Mouse (Mus musculus): ENCODE data around the gene B4galnt3.

Gene B4galnt3

DNA sequence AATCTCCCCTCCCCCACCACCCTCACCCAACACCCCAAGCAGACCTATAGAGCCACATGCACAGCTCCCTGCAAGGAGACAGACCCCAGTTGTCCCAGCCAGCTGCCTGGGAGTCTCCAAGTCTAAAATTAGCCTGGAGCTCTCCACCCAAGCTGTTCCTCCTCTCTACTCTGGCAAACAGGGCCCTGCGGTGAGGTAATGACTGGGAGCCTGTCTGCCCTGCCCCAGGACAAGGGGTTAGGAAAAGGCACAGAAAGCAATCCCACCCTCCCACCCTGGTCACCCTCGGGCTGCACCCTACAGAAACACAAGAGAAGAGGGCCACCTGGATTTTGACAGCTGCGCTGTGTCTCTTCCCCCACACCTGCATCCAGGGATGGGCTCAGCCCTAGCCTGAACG is 19.5 kb downstream of the B4galnt3 start:
- DNase-seq (ENCODE audit: low spot score) = no peak

DNA sequence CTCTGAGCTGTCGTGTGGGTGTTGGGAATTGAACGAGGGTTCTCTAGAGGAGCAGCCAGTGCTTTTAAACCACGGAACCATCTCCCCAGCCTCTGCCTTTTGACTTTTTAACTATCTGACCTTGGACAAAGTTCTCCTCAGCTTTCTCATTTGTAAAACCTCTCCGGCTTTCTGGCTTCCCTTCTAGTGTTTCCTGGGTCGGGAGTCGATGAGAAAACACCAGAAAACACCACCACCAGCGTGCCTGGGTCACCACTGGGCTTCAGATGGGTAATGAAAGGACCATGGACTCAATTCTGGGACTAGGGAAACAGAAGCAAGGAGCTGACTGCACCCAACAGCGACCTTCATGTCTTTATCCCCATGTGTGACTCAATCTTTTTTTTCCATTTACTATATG is 20.2 kb downstream of the B4galnt3 start:
- DNase-seq (ENCODE audit: low spot score) = no peak

DNA sequence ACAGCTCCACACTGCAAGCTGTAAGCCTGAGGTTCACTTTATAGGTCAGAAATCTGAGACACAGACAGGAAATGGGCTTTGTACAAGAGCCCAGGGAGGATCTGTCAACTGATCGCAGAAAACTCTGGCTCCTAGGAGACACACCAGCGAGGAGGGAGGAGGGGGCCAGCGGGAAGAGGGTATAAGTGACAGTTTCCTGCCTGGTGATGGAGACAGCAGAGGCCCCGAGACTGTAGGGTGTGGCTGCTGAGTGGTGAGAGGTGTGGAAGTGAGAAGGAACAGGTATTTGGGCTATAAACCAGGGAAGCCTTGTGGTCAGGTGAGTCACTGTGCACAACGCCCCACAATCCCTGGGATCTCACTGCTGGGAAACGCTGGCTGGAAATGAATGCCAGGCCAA is 30.2 kb downstream of the B4galnt3 start:
- no peak for DNase-seq (ENCODE audit: low spot score)

DNA sequence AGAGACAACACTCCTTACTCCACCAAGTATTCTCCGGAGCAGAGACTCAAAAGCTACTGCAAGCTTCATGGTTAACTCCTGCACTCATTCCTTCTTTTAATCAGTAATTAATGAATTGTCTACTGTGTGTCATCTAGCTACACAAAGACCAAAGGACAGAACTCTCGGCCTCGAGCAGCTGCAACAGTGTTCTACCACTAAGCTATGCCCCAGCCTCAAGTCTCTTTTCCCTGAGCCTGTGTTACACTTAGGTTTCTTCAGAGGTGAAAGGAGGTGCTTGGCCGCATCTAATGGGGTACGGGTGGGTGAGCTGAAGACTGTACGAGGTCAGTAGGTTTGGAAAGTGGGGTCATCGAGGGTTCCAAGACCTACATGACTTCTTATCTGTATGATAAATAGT is 30.8 kb downstream of the B4galnt3 start:
- no peak for DNase-seq (ENCODE audit: low spot score)

DNA sequence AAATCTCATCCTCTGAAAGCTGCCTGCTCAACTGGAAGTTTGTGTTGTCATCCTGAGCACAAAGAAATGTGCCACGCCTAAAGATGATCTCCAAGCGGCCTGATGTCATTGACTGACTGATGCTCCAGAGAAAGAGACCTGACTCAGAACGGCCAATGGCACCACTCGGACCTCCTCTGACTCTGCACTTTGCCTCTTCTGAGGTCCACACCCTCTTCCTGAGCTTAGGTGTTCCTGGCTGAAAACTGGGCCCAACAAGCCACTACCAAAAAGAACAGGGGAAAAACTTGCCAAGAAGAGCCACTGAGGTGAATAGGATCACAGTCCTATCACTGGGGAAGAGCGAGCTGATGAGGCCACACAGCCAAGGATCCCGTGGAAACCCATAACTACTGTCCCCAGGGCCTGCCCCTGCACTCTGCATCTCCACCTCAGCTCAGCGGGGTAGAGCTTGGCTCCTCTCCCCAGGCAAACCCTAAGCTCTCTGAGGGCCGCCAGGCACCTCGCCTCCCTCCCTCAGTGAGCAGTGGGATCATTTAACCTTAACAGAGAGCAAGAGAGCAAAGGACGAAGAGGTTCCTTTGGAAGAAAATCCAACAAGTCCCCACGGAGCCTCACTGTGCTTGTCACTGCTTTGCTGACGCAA is 31.4 kb downstream of the B4galnt3 start:
- DNase-seq (ENCODE audit: low spot score) = no peak

DNA sequence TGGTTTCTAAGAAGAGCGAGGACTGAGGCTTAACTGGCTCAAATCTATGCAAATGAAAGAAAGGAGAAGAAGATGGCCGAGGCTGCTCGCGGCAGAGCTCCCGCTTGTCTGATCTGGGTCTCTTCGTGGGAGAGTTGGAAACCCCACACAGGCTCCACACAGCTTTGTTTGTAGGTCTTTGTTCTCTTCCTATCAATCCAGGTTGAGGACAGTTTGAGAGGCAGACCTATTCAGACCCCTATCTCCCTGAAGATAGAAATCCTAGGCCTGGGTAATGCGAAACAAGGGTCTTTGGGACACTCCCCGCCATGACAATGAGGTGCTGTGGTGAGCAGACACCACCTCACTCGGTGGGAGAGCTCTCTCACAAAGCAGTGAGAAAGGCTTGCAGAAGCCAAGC is 34.9 kb downstream of the B4galnt3 start:
- no peak for DNase-seq (ENCODE audit: low spot score)

DNA sequence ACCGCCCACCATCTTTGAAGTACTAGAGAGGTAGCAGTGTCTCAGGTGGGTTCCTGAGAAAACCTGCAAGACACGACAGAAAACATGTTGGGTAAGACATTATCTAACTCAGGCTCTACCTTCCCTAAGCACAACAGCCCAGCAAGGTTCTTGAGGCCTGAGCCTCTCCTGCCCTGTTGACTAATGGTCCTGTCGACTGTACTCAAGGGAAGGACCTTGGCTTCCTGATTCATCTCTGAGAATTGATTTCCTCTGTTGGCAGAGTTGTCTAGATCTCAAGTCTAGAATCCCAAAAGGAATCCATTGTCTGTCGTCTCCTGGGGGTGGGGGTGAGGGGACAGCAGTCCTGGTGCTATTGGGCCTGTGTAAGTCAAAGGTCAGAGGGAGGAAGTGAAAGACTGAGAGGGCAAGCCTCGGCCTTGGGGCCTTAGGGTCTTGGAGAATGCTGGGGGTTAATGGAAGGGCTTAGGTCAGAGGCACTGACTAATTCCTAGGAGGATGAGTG is 37.9 kb downstream of the B4galnt3 start:
- DNase-seq (ENCODE audit: low spot score) = no peak

DNA sequence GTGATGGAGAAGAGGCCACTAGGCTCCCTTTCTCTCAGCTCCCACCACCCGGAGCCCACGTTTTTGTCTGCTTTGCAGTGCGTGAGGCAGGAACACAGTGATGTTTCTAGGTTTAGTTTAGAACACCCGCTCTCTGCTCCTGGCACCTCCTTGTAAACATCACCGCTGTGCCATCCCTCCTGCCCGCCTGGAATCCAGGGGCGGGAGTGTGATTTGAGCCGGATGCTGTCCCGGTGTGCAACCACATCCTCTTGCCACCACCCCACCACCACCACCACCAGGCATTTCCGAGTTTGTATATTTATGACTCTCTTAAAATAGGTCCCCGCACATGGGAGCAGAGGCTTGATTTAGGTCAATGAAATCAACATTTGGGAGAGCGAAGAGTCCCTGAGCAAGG is 38.7 kb downstream of the B4galnt3 start:
- DNase-seq (ENCODE audit: low spot score) = no peak

DNA sequence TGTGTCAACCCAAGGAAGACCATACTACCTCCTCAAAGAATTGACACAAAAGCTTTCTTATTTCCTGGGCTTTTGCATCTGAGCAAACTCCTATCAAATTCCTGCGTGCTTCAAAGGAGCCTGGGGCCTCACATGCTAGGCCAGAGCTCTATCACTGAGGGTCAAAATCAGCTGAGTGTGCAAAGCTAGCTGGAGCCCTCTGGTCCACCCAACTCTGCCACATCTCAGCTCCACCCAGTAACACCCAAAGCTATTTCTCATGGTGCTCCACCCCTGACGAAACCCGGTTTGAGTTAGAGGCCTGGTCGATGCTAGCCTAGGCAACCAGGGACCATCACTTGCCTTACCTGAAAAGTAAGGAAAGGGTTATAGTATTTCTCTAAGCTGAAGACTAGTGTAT is 39.2 kb downstream of the B4galnt3 start:
- DNase-seq (ENCODE audit: low spot score) = no peak

DNA sequence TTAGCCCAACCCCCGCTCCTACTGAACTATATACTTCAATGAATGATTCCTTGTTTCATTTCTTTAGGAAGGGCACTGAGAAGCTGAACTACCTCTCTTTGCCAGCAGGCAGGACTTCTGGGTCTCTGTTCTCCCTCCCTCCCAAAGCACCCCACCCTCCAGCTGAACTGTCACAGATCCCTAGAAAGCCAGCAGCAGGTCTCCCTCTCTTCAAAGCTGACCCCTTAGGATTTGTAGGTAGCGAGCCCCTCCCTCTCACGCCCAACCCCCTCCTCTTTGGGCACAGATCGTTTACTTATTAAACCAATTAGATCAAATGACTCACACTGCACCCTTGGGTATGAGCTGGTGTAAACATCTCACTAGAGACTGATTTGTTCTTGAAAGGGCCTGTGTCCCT is 39.7 kb downstream of the B4galnt3 start:
- no peak for DNase-seq (ENCODE audit: low spot score)

DNA sequence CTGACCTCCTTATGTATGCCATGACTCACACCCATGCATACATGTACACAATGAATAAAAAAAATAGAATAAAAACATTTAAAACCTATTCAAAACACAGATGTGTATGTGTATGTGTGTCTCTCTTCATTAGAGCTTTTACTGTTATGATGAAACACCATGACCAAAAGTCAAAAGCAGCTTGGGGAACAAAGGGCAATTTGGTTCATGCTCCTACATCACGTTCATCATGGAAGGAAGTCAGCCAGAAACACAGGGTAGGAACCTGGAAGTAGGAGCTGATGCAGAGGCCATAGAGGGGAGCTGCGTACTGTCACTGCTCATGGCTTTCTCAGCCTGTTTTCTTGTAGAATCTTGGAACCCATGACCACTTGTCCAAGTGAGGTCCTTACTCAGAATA is 41.6 kb downstream of the B4galnt3 start:
- DNase-seq (ENCODE audit: low spot score) = no peak

DNA sequence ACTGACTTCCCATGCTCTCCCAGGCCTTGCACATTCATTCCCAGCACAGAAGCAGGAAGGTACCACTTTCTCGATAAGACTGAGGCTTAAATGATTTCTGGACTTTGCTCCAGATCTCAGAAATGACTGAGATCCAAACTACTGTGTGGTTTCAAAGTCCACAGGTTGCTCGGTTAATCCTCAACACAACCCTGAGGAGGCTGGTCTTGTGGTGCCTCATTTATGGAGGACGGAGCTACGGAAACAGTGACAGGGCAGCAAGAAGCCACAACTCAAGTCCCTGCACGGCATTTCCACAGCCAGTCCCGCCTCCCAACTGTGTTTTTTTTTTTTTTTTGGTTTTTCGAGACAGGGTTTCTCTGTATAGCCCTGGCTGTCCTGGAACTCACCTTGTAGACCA is 43.3 kb downstream of the B4galnt3 start:
- DNase-seq (ENCODE audit: low spot score) = no peak

DNA sequence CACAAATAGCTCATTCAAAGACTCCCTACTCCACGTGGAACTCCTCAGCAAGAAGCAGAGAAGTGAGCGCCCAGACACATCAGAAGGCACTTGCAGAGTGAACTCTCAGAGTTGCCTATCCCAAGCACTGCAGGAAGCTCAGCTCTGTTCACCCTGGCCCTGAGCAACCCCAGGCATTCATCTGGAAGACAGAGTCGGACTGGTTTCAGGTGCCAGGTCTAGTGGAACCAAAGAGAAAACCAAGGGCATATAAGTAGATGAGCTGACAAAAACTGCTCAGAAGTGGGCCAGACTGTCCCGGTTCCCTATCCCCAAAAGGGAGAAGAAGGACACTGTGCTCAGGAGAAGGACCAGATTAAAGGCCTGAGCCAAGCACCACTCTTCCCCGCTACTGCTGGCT is 44.5 kb downstream of the B4galnt3 start:
- no peak for DNase-seq (ENCODE audit: low spot score)

DNA sequence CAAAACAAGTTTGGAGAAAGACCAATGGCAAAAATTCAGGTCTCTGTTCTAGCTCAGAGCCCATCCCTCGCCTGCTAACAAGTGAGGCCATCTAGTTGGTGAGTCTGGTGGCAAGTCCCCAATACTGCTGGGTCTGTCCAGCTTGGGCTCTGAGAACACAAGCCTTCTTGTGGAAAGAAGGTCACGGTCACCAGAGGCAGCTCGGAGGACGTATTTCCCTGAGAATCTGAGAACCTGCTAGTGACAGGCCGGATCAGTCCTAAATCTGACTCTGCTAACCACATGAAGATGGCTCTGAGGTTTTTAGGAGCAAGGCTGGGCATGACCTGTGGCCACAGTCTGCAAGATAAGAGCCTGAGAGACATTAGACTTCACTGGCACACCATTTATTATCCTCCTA is 47.7 kb downstream of the B4galnt3 start:
- DNase-seq (ENCODE audit: low spot score) = no peak

DNA sequence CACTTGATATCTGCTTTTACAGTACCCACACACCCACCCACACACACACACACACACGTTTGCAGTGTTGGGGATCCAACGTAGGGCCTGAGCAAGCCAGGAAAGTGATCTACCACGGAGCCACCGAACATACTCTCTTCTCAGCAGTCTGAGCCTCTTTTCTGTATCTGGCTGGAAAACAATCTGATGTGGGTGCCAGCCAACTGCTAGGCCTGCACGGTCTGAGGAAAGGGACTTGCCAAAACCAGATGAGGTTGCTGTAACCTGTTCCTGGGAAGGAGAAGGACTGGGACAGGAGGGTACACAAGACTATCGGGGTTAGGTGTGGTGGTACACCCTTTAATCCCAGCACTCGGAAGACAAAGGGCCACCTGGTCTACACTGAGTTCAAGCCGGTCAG is 51.1 kb downstream of the B4galnt3 start:
- no peak for DNase-seq (ENCODE audit: low spot score)

DNA sequence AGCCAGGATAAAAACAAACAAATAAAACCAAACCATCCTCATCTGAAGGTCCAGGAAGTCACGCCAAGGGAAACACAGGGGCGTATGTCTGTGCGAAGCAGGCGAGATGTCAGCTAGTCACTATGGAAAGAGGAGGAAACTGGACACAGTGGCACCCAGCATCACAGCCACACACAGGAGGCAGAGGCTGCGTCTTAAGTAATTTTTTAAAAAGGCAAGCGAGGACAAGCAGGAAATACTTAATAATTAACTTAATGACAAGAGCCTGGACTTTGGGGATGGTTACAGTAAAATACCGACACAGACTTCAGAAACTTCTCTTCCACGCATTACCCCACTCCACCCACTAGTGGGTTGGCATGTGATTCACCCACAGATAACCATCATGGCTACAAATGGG is 51.8 kb downstream of the B4galnt3 start:
- DNase-seq (ENCODE audit: low spot score) = no peak

DNA sequence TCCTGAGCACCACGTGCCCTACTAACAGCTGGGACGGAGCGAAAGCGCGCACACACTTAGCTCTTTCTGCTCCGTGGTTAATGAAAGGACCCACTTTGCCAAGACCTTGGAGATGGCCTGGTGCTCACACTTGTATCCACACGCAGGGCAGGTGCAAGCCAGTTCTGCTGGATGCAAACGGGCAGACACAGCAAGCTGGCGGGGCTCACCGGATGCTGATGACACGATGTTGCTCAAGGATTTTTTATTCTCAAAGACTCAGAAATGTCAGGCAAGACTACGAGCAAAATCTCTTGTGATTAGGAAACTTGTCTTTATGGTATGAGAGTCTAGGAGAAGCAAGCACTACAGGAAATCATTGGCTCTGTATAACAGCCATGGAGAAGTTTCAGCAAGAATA is 52.9 kb downstream of the B4galnt3 start:
- DNase-seq (ENCODE audit: low spot score) = no peak

DNA sequence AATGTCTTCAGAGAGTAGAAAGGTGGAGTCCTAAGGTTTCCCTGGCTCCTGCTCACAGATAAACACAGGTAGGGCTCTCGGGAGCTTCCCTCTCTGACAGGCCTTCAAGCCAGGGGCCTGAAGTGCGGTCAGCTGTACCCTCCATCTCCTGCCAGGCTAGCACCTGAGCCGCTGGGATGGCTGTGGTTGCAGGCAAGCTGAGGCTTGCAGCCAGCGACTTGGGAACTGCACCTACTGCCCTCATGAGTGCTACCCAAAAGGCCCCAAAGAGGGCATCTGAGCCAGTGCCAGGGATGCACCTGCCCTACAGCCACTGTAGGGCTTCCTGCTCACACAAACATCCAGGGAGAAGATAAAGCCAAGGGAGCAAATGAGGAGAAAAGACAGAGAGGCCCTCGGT is 53.9 kb downstream of the B4galnt3 start:
- no peak for DNase-seq (ENCODE audit: low spot score)

DNA sequence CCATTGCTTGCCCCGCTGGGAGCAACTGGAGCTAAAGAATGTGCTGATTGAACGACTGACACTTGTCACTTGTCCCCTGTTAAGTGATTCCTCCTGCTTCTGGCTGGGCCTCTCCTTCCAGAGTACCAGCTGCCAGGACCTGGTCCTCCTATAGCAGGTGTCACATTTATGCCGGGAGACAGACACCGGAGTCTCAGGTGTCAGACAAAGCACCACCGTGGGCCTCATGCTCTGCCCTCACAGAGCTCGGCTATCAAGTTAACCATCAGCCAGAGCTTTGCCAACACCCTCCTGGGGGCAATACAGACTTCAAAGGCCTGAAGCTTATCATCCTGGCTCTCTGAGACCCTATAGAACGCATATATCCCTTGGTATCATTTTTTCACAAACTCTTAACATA is 58.5 kb downstream of the B4galnt3 start:
- DNase-seq (ENCODE audit: low spot score) = no peak

DNA sequence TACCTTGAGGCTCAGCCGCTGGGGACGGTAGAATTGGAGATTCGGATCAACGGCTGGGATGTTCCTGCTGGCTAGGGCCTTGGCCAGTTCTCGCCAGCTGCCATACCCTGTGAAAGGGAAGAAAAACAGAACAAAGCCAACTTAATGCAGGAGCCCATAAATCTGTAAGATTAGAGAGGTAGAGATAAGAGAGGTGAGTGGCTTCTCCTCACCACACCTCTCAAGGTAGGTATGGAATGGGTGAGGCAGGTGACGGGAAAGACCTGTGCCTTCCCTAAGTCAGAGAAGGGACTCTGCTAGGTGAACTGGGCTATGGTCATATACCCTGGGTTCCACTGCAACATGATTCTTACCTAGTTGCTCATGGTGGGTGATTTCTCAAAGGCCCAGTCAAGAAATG is 61.5 kb downstream of the B4galnt3 start:
- DNase-seq (ENCODE audit: low spot score) = no peak

DNA sequence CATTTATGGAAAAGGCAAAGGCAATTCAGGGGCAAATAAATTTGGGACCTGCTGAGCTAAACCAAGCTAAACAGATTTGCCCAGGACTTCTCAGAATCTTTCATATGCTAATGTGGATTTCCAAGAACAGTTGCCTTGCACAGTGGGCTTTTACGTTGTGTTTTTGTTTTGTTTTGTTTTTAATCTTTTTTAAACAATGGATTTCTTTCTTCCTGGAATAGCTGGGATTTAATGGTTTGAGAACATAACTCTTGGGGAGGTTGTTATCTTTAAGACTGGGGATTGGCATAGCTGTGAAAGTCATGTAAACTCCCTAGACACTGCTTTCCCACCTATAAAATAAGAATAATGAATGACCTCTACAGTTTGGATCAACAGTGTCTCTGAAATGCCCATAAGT is 63.9 kb downstream of the B4galnt3 start:
- DNase-seq (ENCODE audit: low spot score) = no peak

DNA sequence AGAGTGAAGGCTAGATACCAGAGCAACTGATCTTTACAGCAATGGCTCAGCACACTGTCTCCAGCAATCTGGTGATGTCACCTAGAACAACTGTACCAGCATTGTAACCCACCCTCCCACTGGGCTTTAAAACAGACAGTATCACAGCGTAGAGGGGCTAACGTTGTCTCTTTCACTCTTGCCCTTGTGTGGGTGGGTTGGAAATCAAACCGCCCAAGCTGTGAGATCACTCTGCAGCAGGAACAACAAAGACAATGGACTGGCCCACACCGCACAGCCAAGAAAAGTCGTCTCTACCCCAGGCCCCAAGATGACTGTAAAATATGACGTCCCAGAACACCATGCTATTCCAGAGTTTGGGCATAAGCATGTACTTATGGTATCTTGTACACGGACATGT is 64.6 kb downstream of the B4galnt3 start:
- DNase-seq (ENCODE audit: low spot score) = no peak

DNA sequence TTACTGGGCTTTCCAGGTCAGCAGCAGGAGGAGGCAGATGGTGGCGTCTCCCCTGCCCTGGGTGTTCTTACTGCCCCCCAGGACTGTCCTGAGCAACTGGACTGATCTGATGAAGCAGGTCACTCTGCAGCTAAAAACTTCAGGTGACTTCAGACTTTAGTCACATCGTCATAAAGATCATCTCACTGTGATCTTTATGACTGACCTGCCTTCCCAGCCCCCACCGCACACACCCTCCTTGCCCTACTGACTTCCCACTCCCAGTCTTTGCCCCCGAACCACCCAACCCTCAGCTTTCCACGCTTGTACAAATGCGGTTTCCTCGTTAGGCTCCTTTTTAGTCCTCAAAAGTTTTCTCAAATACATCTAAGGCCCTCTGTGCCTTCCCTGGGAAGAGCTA is 67.3 kb downstream of the B4galnt3 start:
- no peak for DNase-seq (ENCODE audit: low spot score)

DNA sequence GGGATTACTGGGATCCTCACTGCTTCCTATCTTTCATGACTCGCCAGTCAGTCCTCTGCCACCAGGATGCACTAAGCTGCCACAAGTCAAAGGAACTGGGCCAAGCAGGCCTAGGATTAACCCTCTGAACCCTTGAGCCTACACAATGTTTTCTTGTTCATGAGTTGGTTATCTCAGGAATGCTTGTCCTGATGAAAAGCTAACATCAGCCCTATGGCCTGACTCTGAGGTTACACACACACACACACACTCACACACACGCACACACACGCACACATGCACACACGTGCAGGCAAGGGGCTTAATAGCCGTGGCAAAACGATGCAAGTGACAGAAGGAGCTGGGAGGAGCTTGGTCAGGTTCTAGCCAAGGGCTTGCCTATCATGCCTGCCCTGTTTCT is 69.0 kb downstream of the B4galnt3 start:
- no peak for DNase-seq (ENCODE audit: low spot score)

DNA sequence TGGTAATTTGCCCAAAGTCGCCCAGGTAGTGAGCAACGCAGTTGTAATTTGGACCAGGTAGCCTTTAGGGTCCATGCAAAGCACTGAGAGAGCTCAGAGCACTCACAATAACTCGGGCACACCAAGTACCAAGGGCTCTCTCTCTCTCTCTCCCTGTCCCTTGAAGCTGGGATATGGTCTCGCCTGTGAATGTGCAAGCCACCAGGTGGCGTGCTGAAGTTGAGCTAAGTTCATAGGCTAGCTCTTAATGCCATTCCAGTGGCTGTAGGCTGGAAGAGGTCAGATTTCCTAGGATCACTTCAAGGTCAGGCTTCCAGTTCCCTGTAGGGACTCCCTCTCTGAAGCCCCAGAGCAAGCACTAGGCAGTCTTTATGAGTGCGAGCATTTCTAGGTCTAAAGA is 71.7 kb downstream of the B4galnt3 start:
- peak; percentile 12 for DNase-seq (ENCODE audit: low spot score)
